Mouse (Mus musculus): ENCODE measurements at regions not wholly inside any gene's neighbourhood (a gene's known extent, or its start where the extent isn't known, plus 50 kb on each side); places are given as distances from the start of the nearest gene placed in this dataset.
A peak's percentile ranks its signal among the peaks of the same experiment; 100 is the strongest.

GRCm38 (mm10) chr13:110450526-110450925, 55.7 kb downstream of the Plk2 start:
- no peak for DNase-seq (ENCODE audit: low spot score)

- DNase-seq (ENCODE audit: low spot score): no peak
Measured at GRCm38 (mm10) chr13:110452009-110452525, 57.2 kb downstream of the Plk2 start.

GRCm38 (mm10) chr13:110455085-110455484, 60.2 kb downstream of the Plk2 start:
- DNase-seq (ENCODE audit: low spot score): no peak

- DNase-seq (ENCODE audit: low spot score): no peak
Measured at GRCm38 (mm10) chr13:110455569-110456196, 60.8 kb downstream of the Plk2 start.

- no peak for DNase-seq (ENCODE audit: low spot score)
Measured at GRCm38 (mm10) chr13:110458701-110459100, 63.9 kb downstream of the Plk2 start.

GRCm38 (mm10) chr13:110461581-110461980, 66.7 kb downstream of the Plk2 start:
- DNase-seq (ENCODE audit: low spot score): no peak

- no peak for DNase-seq (ENCODE audit: low spot score)
Measured at GRCm38 (mm10) chr13:110471526-110471925, 76.7 kb downstream of the Plk2 start.

GRCm38 (mm10) chr13:110477709-110478108, 82.9 kb downstream of the Plk2 start:
- no peak for DNase-seq (ENCODE audit: low spot score)

GRCm38 (mm10) chr13:110484358-110484940, 89.6 kb downstream of the Plk2 start:
- no peak for DNase-seq (ENCODE audit: low spot score)

- DNase-seq (ENCODE audit: low spot score): no peak
Measured at GRCm38 (mm10) chr13:110485515-110485914, 90.7 kb downstream of the Plk2 start.

GRCm38 (mm10) chr13:110490166-110490565, 95.3 kb downstream of the Plk2 start:
- DNase-seq (ENCODE audit: low spot score): no peak

- DNase-seq (ENCODE audit: low spot score): no peak
Measured at GRCm38 (mm10) chr13:110492296-110493001, 97.6 kb downstream of the Plk2 start.

- no peak for DNase-seq (ENCODE audit: low spot score)
Measured at GRCm38 (mm10) chr13:110493002-110493552, 98.2 kb downstream of the Plk2 start.

- DNase-seq (ENCODE audit: low spot score): no peak
Measured at GRCm38 (mm10) chr13:110497461-110497860, 102.6 kb downstream of the Plk2 start.

GRCm38 (mm10) chr13:110507814-110508362, 113.0 kb downstream of the Plk2 start:
- no peak for DNase-seq (ENCODE audit: low spot score)

- no peak for DNase-seq (ENCODE audit: low spot score)
Measured at GRCm38 (mm10) chr13:110517986-110518385, 123.1 kb downstream of the Plk2 start.

- DNase-seq (ENCODE audit: low spot score): no peak
Measured at GRCm38 (mm10) chr13:110522974-110523373, 128.1 kb downstream of the Plk2 start.

GRCm38 (mm10) chr13:110527681-110528080, 132.8 kb downstream of the Plk2 start:
- no peak for DNase-seq (ENCODE audit: low spot score)

- DNase-seq (ENCODE audit: low spot score): no peak
Measured at GRCm38 (mm10) chr13:110529624-110530023, 134.8 kb downstream of the Plk2 start.

- DNase-seq (ENCODE audit: low spot score): no peak
Measured at GRCm38 (mm10) chr13:110534320-110534764, 139.5 kb downstream of the Plk2 start.

GRCm38 (mm10) chr13:110535785-110536184, 140.9 kb downstream of the Plk2 start:
- no peak for DNase-seq (ENCODE audit: low spot score)

- DNase-seq (ENCODE audit: low spot score): peak; percentile 57
Measured at GRCm38 (mm10) chr13:110537960-110538463, 143.2 kb downstream of the Plk2 start.

Measured in testis, postnatal 14 days (tissue).